Mouse (Mus musculus): ENCODE measurements at regions not wholly inside any gene's neighbourhood (a gene's known extent, or its start where the extent isn't known, plus 50 kb on each side); places are given as distances from the start of the nearest gene placed in this dataset.

- TF ChIP-seq POLR2A (IDR thresholded peaks at IDR 0.05; ENCODE audit: low read depth, low read length) (no peak), CTCF (IDR thresholded peaks at IDR 0.05; ENCODE audit: extremely low read depth, insufficient read length, insufficient replicate concordance, low read depth, low read length) (no peak)
- Histone ChIP-seq H3K27ac (ENCODE audit: insufficient read depth, low read depth, low read length) (no peak overlapping the region), H3K36me3 (ENCODE audit: control insufficient read depth, insufficient read depth, low read length) (no peaks in the 10 kb centered on the region), H3K4me3 (ENCODE audit: low read depth, low read length) (no peak overlapping the region), H3K4me1 (ENCODE audit: control insufficient read depth, insufficient read depth, insufficient read length, low read length) (no peaks in the 10 kb centered on the region), H3K27me3 (ENCODE audit: control insufficient read depth, insufficient read depth, low read length) (no peaks in the 10 kb centered on the region)
- WGBS, result 77% methylated on average over 5 of the region's 5 CpGs
Measured at GRCm38 (mm10) chr6:111781710-111782481, 491.7 kb upstream of the Lmcd1 start.

- no peaks in the 10 kb centered on the region for H3K4me1 ChIP-seq (ENCODE audit: control insufficient read depth, insufficient read depth, insufficient read length, low read length)
- H3K4me3 ChIP-seq (ENCODE audit: low read depth, low read length), result no peak overlapping the region
- TF ChIP-seq CTCF (IDR thresholded peaks at IDR 0.05; ENCODE audit: extremely low read depth, insufficient read length, insufficient replicate concordance, low read depth, low read length) (no peak), POLR2A (IDR thresholded peaks at IDR 0.05; ENCODE audit: low read depth, low read length) (no peak)
- no peaks in the 10 kb centered on the region for H3K27me3 ChIP-seq (ENCODE audit: control insufficient read depth, insufficient read depth, low read length)
- H3K27ac ChIP-seq (ENCODE audit: insufficient read depth, low read depth, low read length), result no peak overlapping the region
- H3K36me3 ChIP-seq (ENCODE audit: control insufficient read depth, insufficient read depth, low read length), result no peaks in the 10 kb centered on the region
Measured at GRCm38 (mm10) chr6:111808611-111809010, 464.9 kb upstream of the Lmcd1 start.

- Histone ChIP-seq H3K27ac (ENCODE audit: insufficient read depth, low read depth, low read length) (no peak overlapping the region), H3K36me3 (ENCODE audit: control insufficient read depth, insufficient read depth, low read length) (no peaks in the 10 kb centered on the region), H3K27me3 (ENCODE audit: control insufficient read depth, insufficient read depth, low read length) (no peaks in the 10 kb centered on the region), H3K4me3 (ENCODE audit: low read depth, low read length) (no peak overlapping the region), H3K4me1 (ENCODE audit: control insufficient read depth, insufficient read depth, insufficient read length, low read length) (no peaks in the 10 kb centered on the region)
- WGBS, result 73% methylated on average over 7 of the region's 7 CpGs
- TF ChIP-seq POLR2A (IDR thresholded peaks at IDR 0.05; ENCODE audit: low read depth, low read length) (no peak), CTCF (IDR thresholded peaks at IDR 0.05; ENCODE audit: extremely low read depth, insufficient read length, insufficient replicate concordance, low read depth, low read length) (no peak)
Measured at GRCm38 (mm10) chr6:111813982-111814603, 459.5 kb upstream of the Lmcd1 start.

GRCm38 (mm10) chr6:111815150-111815549, 458.4 kb upstream of the Lmcd1 start:
- H3K36me3 ChIP-seq (ENCODE audit: control insufficient read depth, insufficient read depth, low read length), result no peaks in the 10 kb centered on the region
- no peaks in the 10 kb centered on the region for H3K27me3 ChIP-seq (ENCODE audit: control insufficient read depth, insufficient read depth, low read length)
- no peak overlapping the region for H3K4me3 ChIP-seq (ENCODE audit: low read depth, low read length)
- H3K27ac ChIP-seq (ENCODE audit: insufficient read depth, low read depth, low read length), result no peak overlapping the region
- no peaks in the 10 kb centered on the region for H3K4me1 ChIP-seq (ENCODE audit: control insufficient read depth, insufficient read depth, insufficient read length, low read length)
- TF ChIP-seq POLR2A (IDR thresholded peaks at IDR 0.05; ENCODE audit: low read depth, low read length), result no peak
- no peak for TF ChIP-seq CTCF (IDR thresholded peaks at IDR 0.05; ENCODE audit: extremely low read depth, insufficient read length, insufficient replicate concordance, low read depth, low read length)

- Histone ChIP-seq H3K4me1 (ENCODE audit: control insufficient read depth, insufficient read depth, insufficient read length, low read length) (no peaks in the 10 kb centered on the region), H3K27ac (ENCODE audit: insufficient read depth, low read depth, low read length) (no peak overlapping the region), H3K27me3 (ENCODE audit: control insufficient read depth, insufficient read depth, low read length) (no peaks in the 10 kb centered on the region), H3K36me3 (ENCODE audit: control insufficient read depth, insufficient read depth, low read length) (no peaks in the 10 kb centered on the region), H3K4me3 (ENCODE audit: low read depth, low read length) (no peak overlapping the region)
- TF ChIP-seq POLR2A (IDR thresholded peaks at IDR 0.05; ENCODE audit: low read depth, low read length) (no peak), CTCF (IDR thresholded peaks at IDR 0.05; ENCODE audit: extremely low read depth, insufficient read length, insufficient replicate concordance, low read depth, low read length) (no peak)
- WGBS, result 78% methylated on average over 3 of the region's 3 CpGs
Measured at GRCm38 (mm10) chr6:111820265-111820664, 453.3 kb upstream of the Lmcd1 start.

- TF ChIP-seq CTCF (IDR thresholded peaks at IDR 0.05; ENCODE audit: extremely low read depth, insufficient read length, insufficient replicate concordance, low read depth, low read length) (no peak), POLR2A (IDR thresholded peaks at IDR 0.05; ENCODE audit: low read depth, low read length) (no peak)
- no peaks in the 10 kb centered on the region for H3K4me1 ChIP-seq (ENCODE audit: control insufficient read depth, insufficient read depth, insufficient read length, low read length)
- no peak overlapping the region for H3K4me3 ChIP-seq (ENCODE audit: low read depth, low read length)
- H3K36me3 ChIP-seq (ENCODE audit: control insufficient read depth, insufficient read depth, low read length), result no peaks in the 10 kb centered on the region
- H3K27me3 ChIP-seq (ENCODE audit: control insufficient read depth, insufficient read depth, low read length), result no peaks in the 10 kb centered on the region
- no peak overlapping the region for H3K27ac ChIP-seq (ENCODE audit: insufficient read depth, low read depth, low read length)
- 53% methylated on average over 6 of the region's 6 CpGs for WGBS
Measured at GRCm38 (mm10) chr6:111844321-111844835, 429.2 kb upstream of the Lmcd1 start.

GRCm38 (mm10) chr6:111866101-111866598, 407.4 kb upstream of the Lmcd1 start:
- WGBS, result 66% methylated on average over 3 of the region's 3 CpGs
- Histone ChIP-seq H3K4me3 (ENCODE audit: low read depth, low read length) (no peak overlapping the region), H3K27ac (ENCODE audit: insufficient read depth, low read depth, low read length) (no peak overlapping the region), H3K4me1 (ENCODE audit: control insufficient read depth, insufficient read depth, insufficient read length, low read length) (no peaks in the 10 kb centered on the region), H3K27me3 (ENCODE audit: control insufficient read depth, insufficient read depth, low read length) (no peaks in the 10 kb centered on the region), H3K36me3 (ENCODE audit: control insufficient read depth, insufficient read depth, low read length) (no peaks in the 10 kb centered on the region)
- no peak for TF ChIP-seq CTCF (IDR thresholded peaks at IDR 0.05; ENCODE audit: extremely low read depth, insufficient read length, insufficient replicate concordance, low read depth, low read length)
- TF ChIP-seq POLR2A (IDR thresholded peaks at IDR 0.05; ENCODE audit: low read depth, low read length), result no peak
